Mouse (Mus musculus): ENCODE results near the gene Litaf.

The Litaf gene

DNA sequence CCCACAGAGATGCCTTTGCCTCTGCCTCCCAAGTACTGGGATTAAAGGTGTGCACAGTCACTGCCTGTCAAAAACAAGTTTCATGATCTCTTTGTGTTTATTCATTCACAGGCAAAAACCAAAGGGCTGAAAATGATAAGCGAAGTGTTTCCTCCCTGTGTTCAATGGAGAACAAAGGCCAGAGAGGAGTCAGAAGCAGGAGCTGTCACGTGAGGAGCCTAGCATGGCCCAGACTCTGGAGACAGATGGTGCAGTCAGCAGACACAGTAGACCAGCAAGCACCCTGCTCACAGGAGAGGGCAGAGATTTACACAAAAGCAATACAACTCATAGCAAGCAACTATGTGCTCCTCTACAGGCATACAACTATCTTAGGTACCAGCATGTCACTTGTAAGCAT is 113.9 kb downstream of the Litaf start:
- DNase-seq, result no peak

DNA sequence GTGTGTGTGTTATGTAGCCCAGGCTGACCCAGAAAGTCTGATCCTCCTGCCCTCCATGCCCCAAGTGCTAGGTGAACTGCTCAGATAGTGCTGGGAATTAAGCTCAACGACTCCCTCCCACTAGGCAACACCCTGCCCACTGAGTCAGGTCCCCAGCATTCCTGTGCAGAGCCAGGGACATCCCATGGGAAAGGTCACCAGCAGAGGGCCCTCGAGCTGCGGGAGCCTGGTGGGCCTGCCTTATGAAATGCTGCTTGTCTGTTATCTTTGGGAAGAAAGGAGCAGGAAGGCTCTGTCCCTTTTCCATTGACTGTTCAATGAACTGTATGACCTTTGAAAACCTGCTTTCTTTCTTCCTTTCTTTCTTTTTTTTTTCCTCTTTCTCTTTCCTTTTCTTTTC is 114.4 kb downstream of the Litaf start:
- no peak for DNase-seq

DNA sequence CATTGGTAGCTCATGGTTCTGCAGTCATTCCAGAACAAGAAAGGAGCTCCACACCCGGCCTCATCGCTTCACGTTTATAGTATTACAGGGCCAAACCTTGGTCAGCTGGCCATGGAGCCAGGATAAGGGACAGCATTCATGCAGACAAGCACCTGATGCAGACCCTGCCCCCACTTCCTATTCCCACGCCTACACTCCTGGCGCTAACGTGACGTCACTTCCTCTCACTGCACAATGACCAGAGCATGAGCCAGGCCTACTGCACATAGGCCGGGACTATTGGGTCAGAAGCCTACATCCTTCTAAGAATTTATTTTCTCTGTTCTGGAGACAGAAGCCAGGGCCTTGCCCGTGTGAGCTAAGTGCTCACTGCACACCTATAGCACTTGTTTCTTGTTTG is 115.4 kb downstream of the Litaf start:
- DNase-seq, result no peak

DNA sequence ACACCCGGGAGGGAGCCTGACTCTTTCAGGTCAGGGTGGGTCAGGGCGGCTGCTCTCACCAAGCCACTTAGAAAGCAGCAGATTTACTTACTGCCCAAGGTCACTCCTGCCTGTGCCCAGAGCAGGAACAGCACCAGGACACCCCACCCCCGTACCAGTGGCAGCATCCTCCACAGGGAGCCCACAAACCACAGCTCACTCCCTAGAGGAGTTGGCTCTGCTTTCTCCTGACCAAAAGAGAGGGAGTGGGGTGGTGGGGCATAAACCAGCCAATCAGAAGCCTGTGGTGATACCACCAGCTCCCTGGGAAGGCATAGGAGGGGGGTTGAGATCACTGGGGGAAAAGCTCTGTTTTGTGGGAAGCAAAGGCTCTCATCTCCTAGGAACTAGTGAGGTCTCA is 118.2 kb downstream of the Litaf start:
- no peak for DNase-seq

DNA sequence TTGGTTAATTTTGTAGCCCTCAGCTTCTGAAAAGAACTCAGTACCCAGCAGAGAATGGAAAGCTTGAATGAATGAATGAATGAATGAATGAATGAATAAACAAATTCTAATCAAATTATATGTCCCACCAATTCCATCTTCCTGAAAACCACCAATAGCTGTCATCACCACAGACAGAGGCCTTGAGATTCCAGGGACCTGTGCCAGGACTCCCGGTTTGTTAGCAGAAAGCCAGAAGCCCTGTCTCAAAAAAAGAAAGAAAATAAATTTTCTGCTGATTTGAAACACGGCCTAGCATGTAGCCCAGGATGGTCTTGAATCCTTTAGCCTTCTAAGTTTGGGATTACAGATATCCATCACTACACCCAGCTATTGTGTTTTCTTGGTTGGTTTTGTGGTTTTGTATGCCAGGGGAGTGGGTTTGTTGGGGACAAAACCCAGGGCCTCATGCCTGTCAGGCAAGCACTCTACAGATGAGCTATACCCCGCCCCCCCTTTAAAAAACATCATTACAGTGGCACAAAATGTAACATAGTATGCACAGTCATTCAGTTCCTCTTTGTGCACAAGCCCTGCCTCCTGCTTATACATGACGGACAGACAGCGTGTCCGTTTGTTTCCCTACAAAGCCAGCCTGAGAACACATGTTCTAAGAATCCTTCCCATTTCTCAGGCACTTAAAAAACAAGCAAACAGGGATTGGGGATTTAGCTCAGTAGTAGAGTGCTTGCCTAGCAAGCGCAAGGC is 120.4 kb downstream of the Litaf start:
- no peak for DNase-seq

DNA sequence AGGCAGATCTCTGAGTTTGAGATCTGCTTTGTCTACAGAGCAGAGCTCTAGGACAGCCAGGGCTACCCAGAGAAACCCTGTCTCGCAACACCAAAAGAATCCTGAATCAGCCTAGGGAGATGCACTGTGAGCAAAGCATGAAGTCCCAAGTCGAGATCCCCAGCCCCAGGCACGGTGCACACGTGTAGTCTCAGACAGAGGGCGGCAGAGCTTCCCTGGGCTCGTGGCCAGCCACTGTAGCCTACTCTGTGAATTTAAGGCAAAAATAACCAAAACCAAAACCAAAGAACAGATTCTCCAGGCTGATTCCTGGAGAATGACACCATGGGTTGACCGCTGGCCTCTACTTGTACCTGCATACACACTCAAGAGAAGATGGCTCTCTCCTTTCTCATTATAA is 121.4 kb downstream of the Litaf start:
- no peak for DNase-seq

DNA sequence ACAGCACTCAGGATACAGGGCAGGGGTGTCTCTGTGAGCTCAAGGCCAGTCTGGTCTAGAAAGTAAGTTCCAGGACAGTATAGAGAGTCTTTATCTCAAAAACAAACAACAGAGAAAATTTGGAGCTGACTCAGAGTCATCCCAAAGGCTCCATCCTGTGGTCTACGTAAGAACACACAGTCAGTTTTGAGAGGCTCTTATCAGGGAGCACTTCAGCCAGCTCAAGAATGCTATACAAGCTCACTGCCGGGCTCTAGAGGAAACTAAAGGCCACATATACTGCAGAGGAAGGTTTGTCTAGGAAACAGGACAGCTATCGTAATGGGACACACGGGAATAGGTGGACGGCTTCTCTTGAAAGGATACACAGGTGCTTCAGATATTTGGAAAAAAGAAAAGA is 122.7 kb downstream of the Litaf start:
- DNase-seq, result no peak

DNA sequence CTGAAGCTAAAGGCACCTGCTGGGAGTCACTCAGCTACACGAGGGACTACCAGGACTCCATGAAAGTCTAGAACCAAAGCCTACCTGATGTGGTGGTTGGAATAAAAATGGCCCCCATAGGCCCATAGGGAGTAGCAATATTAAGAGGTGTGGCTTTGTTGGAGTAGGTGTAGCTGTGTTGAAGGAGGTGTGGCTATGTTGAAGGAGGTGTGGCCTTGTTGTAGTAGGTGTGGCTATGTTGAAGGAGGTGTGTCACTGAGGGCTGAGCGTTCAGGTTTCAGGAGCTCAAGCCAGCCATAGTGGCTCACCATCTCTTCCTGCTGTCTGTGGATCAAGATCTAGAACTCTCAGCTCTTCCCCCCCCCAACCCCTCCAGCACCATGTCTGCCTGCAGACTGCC is 125.3 kb downstream of the Litaf start:
- no peak for DNase-seq

DNA sequence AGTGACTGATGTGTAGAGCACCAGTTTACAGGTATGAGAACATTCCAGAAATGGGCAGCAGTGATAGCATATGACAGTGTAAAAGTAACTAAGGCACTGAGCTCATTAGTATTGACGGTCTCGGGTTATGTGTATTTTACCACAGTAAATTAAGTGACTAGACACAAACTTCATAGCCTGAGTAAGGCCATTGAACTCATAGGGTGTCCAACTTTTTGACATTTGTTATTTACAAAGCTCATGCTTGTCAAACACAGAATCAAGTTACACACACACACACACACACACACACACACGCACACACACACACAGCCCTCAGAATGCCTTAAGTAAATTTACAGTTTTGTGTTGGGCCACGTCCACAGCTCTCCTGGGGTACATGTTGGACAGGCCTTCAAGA is 126.0 kb downstream of the Litaf start:
- DNase-seq, result no peak

DNA sequence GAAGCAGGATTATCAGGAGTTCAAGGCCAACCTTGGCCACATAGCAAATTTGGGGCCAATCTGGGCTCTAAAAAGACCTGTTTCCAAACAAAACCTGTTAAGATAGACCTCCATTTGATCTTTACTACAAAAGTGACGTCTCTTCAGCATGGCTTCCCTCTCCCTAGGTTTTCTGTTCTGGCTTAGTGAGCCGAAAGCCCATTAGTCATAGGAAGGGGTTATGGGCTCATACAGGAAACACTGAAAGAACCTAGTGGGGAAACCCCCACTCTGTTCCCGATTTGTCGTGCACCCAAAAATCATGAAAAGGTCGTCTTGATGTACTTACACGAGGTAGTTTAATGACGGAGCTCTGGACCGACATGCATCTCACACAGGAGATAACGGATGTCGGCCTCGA is 128.5 kb downstream of the Litaf start:
- DNase-seq, result no peak

DNA sequence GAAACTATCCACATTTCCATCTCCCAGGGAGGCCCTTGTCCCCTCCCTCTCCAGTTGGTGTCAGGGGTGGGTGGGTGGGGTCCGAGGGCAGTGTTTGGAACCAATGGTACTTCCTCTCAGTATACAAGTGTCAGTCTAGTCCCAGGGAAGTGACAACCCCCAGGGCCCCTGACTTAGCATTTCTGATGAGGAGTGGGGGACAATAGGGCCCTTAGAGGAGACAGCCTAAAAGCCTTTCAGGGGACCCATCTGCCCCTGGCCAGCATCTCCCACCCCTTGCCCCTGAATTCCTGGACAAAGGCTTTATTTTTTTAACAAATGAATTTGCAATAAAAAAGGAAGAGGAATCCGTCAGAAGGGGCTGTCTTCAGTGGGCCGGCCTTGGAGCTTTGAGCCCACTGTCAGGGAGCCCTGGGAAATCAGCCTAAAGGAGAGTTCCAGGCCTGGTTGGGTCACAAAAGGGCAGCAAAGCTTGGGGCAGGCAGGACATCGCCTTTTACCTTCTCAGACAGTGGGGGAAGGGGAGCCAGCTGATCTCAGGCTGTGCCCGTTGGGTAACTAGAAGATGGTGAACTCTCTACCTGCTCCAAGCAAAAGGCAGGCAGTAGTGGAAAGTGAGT is 129.1 kb downstream of the Litaf start:
- DNase-seq, result no peak

DNA sequence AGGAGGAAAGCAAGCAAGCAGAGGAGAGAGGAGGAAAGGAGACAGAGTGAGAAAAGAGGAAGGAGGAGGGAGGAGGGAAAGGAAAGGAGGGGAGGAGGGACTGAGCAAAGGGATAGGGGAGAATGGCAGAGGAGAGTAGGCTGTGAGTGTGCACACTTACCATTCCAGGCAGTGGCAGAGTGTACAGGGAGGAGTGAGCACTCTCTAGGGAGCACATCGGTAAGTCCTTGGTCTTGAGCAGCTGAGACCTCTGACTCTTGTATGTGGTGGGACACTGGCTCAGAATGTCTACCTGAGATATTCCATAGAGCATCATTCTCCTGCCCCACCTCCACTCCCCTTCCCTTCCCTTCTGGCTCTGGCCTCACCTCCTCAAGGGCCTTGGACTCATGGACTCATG is 131.9 kb downstream of the Litaf start:
- no peak for DNase-seq

DNA sequence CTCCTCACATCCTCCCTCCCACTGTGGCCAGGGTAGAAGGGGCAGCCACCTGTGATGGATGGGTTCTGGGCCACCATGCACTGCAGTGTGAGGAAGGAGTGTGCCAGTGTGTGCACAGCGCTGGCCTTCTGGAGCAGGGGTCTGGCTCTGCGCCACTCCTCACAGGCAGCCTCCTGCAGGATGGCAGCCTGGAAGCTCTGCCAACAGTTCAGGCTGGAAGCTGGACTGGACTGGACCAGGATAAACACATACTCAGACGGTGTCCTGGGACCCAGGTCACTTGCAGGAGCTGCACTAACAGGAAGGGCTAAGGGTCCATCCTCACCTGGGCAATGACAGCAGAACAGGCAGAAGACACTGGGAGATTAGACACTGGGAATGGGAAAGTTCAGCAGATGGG is 132.6 kb downstream of the Litaf start:
- peak; percentile 57 for DNase-seq

DNA sequence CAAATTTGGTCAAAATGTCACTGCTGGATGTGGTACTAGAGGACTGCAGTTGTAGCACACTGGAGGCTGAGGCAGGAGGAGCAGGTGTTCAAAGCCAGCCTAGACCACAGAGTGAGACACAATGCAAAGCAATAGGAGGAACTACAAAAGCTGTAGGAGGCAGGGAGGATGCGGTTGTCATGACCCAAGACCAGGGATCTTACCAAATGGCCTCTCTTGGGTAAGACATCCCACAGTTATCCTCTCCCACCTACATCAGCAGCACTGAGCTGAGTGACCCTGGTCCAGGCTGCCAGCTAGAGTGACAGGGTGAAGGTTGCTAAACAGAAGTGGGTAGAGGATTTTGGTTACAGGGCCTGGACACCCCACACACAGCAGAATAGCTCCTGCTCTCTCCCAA is 138.9 kb downstream of the Litaf start:
- no peak for DNase-seq

DNA sequence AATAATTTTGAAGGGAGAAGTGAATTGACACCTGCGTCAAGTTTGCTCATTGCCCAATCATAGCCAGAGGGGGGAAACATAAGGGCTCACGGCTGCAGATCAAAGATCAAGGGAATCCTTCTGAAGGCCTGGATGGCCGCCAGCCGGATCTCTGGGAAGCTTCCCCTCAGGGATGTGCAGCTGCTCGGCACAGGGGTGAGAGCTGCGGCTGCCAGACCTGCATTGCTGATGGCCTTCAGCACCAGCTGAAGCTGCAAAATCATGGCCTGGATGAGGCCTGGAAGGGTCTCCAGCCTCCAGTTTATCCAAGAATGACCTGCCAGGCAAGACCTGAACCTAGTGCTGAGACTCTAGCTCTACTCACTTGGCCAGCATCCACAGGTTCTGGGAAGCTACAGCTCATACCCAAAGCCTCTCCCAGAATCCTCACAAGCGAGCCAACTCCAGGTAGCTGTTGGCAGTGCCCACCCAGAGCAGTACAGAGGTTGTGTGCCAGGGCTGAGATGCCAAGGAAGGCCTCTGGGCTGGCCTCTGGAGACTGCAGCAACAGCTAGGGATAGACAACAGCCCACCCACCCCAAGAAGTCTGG is 140.3 kb downstream of the Litaf start:
- peak; percentile 10 for DNase-seq

DNA sequence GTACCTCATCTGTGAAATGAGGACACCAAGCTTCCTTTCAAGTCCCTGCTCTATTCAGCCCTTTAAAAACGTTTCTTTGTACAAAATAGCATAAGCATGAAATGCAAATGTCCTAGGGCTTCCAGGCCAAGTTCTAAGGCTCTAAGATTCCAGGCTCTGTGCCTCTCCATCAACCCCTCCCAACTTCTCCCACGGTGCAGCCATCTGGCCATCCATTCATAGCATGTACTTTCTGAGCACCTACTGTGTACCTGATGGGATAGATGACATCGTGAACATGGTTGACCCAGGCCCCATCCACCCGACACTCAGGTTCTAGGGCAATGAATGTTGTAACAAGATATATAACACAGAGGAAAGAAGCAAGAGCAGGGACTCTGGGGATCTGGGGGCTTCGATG is 142.4 kb downstream of the Litaf start:
- DNase-seq, result peak; percentile 33

DNA sequence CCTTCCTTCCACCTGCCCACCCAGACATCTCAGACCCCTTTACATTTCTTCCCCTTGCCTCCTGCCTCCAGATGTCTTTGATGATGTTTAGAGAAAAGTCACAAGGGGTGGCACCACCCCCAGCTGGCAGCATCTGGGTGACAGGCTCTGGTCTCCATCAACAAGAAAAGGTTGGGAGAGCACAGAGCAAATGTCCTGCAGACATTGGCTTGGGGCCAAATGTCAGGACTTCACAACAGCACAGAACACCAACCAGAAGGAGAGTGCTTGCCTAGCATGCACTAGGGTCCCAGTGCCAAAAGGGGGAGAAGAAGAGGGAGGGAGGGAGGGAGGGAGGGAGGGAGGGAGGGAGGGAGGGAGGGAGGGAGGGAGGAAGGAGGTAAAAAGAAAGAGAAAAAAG is 146.1 kb downstream of the Litaf start:
- no peak for DNase-seq

DNA sequence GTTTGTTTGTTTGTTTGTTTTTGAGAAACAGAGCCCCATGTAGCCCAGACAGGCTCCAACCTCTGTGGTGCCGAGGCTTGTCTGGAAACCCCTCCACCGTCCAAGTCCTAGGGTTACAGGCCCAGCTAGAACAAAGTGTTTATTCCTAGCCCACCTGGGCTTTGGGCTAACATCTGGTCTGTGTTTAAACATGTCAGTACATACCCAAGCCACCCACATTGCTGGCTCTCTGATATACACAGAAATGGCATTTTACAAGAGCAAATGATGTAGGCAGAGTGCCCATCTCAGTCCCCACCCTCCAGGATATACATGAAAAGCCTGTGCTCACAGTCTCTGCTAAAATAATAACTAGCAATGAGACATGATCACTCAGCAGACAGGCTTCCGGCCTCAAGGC is 149.7 kb downstream of the Litaf start:
- DNase-seq, result no peak

DNA sequence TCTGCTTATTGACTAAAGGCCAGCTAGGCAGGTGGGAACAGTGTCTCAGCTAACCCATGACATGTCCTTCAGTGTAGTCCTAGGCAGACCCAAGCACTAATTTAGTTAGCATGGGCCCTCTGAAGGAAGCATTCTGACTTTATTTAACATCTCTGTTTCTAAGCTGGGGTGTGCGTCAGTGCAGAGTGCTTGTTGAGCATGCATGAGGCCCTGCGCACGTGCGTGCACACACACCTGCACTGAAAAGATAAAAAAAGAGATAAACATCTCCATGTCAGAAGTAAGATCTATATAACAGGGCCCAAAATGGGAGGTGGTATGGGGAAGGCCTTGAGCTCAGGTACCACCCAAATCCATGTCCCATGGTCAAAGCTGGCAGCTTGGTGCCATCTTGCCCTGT is 150.9 kb downstream of the Litaf start:
- no peak for DNase-seq

DNA sequence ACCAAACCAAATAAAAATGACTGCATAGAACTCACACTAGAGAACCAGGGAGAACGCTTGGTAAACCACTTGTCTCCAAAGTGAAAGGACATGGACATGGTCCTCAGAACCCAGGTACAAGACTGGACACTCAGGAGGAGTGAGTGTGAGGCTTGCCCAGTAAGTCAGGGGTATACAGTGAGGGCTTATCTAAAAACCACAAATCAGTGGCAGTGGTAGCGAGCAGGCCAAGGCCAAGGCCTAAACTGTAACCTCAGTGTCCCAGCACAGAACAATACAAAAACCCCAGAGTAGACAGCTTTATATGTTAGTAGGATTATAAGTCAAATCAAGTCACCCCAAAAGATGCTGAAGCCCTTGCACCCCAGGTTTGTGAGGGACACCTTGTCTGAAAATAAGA is 154.9 kb downstream of the Litaf start:
- DNase-seq, result no peak

DNA sequence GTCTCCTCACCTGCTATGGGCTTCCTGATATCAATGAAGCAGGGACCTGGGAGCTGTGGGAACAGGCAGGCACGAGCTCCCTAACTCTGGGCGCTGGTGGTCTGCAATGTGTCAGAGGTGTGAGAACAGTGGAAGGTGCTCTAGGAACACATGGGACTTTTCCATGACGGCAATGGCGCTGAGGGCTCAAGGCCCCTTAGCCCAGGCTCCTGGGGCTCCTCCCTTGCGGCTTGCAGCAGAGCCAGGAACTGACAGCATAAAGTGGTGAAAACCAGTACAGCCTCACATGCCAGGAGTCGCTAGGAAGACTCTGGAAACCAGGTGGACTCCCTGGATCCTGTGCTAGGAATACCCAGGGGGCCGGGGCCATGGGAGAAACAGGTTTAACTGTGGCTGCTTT is 155.4 kb downstream of the Litaf start:
- DNase-seq, result no peak

Data from cerebellum, adult 11-12 months (tissue).